Mouse (Mus musculus): ENCODE data around the gene Mctp1.

Gene Mctp1

GRCm38 (mm10) chr13:76823083-76823482 is 438.7 kb downstream of the Mctp1 start:
- DNase-seq (ENCODE audit: low read depth, low spot score): no peak

- no peak for DNase-seq (ENCODE audit: low read depth, low spot score)
These were observed 440.8 kb downstream of the Mctp1 start for GRCm38 (mm10) chr13:76824932-76825694.

GRCm38 (mm10) chr13:76827738-76828137 is 443.4 kb downstream of the Mctp1 start:
- DNase-seq (ENCODE audit: low read depth, low spot score): no peak

GRCm38 (mm10) chr13:76838031-76838430 is 453.7 kb downstream of the Mctp1 start:
- no peak for DNase-seq (ENCODE audit: low read depth, low spot score)

GRCm38 (mm10) chr13:76840712-76841111 is 456.4 kb downstream of the Mctp1 start:
- no peak for DNase-seq (ENCODE audit: low read depth, low spot score)

GRCm38 (mm10) chr13:76844629-76845255 is 460.4 kb downstream of the Mctp1 start:
- DNase-seq (ENCODE audit: low read depth, low spot score): peak; percentile 63

GRCm38 (mm10) chr13:76850412-76851054 is 466.2 kb downstream of the Mctp1 start:
- no peak for DNase-seq (ENCODE audit: low read depth, low spot score)

GRCm38 (mm10) chr13:76854306-76854705 is 470.0 kb downstream of the Mctp1 start:
- no peak for DNase-seq (ENCODE audit: low read depth, low spot score)

GRCm38 (mm10) chr13:76855021-76855420 is 470.7 kb downstream of the Mctp1 start:
- no peak for DNase-seq (ENCODE audit: low read depth, low spot score)

- no peak for DNase-seq (ENCODE audit: low read depth, low spot score)
These were observed 472.7 kb downstream of the Mctp1 start for GRCm38 (mm10) chr13:76857024-76857423.

GRCm38 (mm10) chr13:76858078-76858482 is 473.7 kb downstream of the Mctp1 start:
- DNase-seq (ENCODE audit: low read depth, low spot score): no peak

GRCm38 (mm10) chr13:76870291-76870690 is 486.0 kb downstream of the Mctp1 start:
- DNase-seq (ENCODE audit: low read depth, low spot score): no peak

- DNase-seq (ENCODE audit: low read depth, low spot score): no peak
These were observed 493.8 kb downstream of the Mctp1 start for GRCm38 (mm10) chr13:76877887-76878763.

GRCm38 (mm10) chr13:76879008-76879407 is 494.7 kb downstream of the Mctp1 start:
- DNase-seq (ENCODE audit: low read depth, low spot score): no peak

GRCm38 (mm10) chr13:76884517-76885092 is 500.3 kb downstream of the Mctp1 start:
- DNase-seq (ENCODE audit: low read depth, low spot score): no peak

- no peak for DNase-seq (ENCODE audit: low read depth, low spot score)
These were observed 508.7 kb downstream of the Mctp1 start for GRCm38 (mm10) chr13:76892987-76893386.

- DNase-seq (ENCODE audit: low read depth, low spot score): no peak
These were observed 511.6 kb downstream of the Mctp1 start for GRCm38 (mm10) chr13:76895770-76896456.

GRCm38 (mm10) chr13:76896457-76896790 is 512.1 kb downstream of the Mctp1 start:
- no peak for DNase-seq (ENCODE audit: low read depth, low spot score)

GRCm38 (mm10) chr13:76918321-76918720 is 534.0 kb downstream of the Mctp1 start:
- DNase-seq (ENCODE audit: low read depth, low spot score): no peak

GRCm38 (mm10) chr13:76926851-76927250 is 542.5 kb downstream of the Mctp1 start:
- DNase-seq (ENCODE audit: low read depth, low spot score): no peak
